Mouse (Mus musculus) liver, adult 2 months (tissue): ENCODE measurements at regions not wholly inside any gene's neighbourhood (a gene's known extent, or its start where the extent isn't known, plus 50 kb on each side); places are given as distances from the start of the nearest gene placed in this dataset.

Source experiments
- DNase-seq: peaks from one replicate; pipeline ENCODE4 v3.0.0-alpha.2; 2011; ENCODE audit warnings: low read depth, low spot score; ENCODE audit errors: extremely low read depth
- H3K27ac ChIP-seq: fragments of 200-500 bp; replicated peaks from 2 replicates; pipeline ENCODE4 v1.5.1; 2012; ENCODE audit warnings: low read depth, mild to moderate bottlenecking, control low read depth, inconsistent platforms, low read length; ENCODE audit not compliant: insufficient read depth
- H3K27me3 ChIP-seq: fragments of 200-500 bp; 2 replicates; pipeline ENCODE4 v1.6.1; 2012; ENCODE audit warnings: mild to moderate bottlenecking, moderate library complexity, low read length, inconsistent platforms; ENCODE audit not compliant: control insufficient read depth, insufficient read depth
- H3K36me3 ChIP-seq: fragments of 200-500 bp; 2 replicates; pipeline ENCODE4 v1.6.1; 2012; ENCODE audit warnings: low read length, inconsistent platforms; ENCODE audit not compliant: control insufficient read depth, insufficient read depth
- H3K4me1 ChIP-seq: fragments of 200-500 bp; 2 replicates; pipeline ENCODE4 v1.6.1; 2011; ENCODE audit warnings: low read length; ENCODE audit not compliant: control insufficient read depth, insufficient read depth
- H3K4me3 ChIP-seq: fragments of 200-500 bp; 2 replicates; pipeline ENCODE4 v1.5.1; 2011; ENCODE audit warnings: low read depth, mild to moderate bottlenecking, control low read depth, low read length, moderate library complexity; ENCODE audit not compliant: insufficient read depth
- H3K79me2 ChIP-seq: fragments of 200-500 bp; 2 replicates; pipeline ENCODE4 v1.6.1; 2012; ENCODE audit warnings: inconsistent platforms, mild to moderate bottlenecking, low read length, moderate library complexity; ENCODE audit not compliant: control insufficient read depth, insufficient read depth
- H3K9ac ChIP-seq: fragments of 200-500 bp; 2 replicates; pipeline ENCODE4 v1.6.1; 2012; ENCODE audit warnings: low read depth, mild to moderate bottlenecking, control low read depth, inconsistent platforms, low read length
- CTCF ChIP-seq: fragments of 200-500 bp; IDR thresholded peaks from 2 replicates; pipeline ENCODE4 v1.5.1; 2011; ENCODE audit warnings: low read depth, low read length, control low read depth
- POLR2A ChIP-seq: fragments of 200-500 bp; IDR thresholded peaks from 2 replicates; pipeline ENCODE4 v1.6.1; 2011; ENCODE audit warnings: low read length, control low read depth; ENCODE audit not compliant: insufficient read depth; ENCODE audit errors: extremely low read depth
- WGBS: fragments of 180-500 bp; shearing (Covaris S2); methylation state at CpG from one replicate; pipeline ENCODE4 v1.1.7; 2018; 5-methylcytosine and 5-hydroxymethylcytosine counted together

GRCm38 (mm10) chr9:27453476-27453875, 56.9 kb downstream of the Spata19 start:
- H3K4me1 ChIP-seq, result no peaks in the 10 kb centered on the region

GRCm38 (mm10) chr9:27453924-27454652, 57.5 kb downstream of the Spata19 start:
- Histone ChIP-seq H3K4me1 (no peaks in the 10 kb centered on the region), H3K27me3 (no peaks in the 10 kb centered on the region), H3K4me3 (no peak overlapping the region), H3K27ac (no peak overlapping the region), H3K79me2 (no peaks in the 10 kb centered on the region), H3K9ac (no peak overlapping the region), H3K36me3 (no peaks in the 10 kb centered on the region)
- 67% methylated on average over 10 of the region's 10 CpGs for WGBS
- no peak for TF ChIP-seq POLR2A
- DNase-seq, result no peak

More at GRCm38 (mm10) chr9:27453476-27453875, 56.9 kb downstream of the Spata19 start:
- no peaks in the 10 kb centered on the region for H3K27me3 ChIP-seq
- H3K27ac ChIP-seq, result no peak overlapping the region
- H3K36me3 ChIP-seq, result no peaks in the 10 kb centered on the region
- H3K79me2 ChIP-seq, result no peaks in the 10 kb centered on the region
- 82% methylated on average over 2 of the region's 2 CpGs for WGBS
- no peak overlapping the region for H3K4me3 ChIP-seq
- DNase-seq, result no peak
- TF ChIP-seq CTCF, result no peak
- TF ChIP-seq POLR2A, result no peak
- H3K9ac ChIP-seq, result no peak overlapping the region

GRCm38 (mm10) chr9:27458335-27459040, 61.9 kb downstream of the Spata19 start:
- Histone ChIP-seq H3K9ac (no peak overlapping the region), H3K27me3 (no peaks in the 10 kb centered on the region), H3K4me3 (no peak overlapping the region), H3K79me2 (no peaks in the 10 kb centered on the region), H3K36me3 (no peaks in the 10 kb centered on the region), H3K27ac (no peak overlapping the region), H3K4me1 (no peaks in the 10 kb centered on the region)
- no peak for DNase-seq
- TF ChIP-seq CTCF (no peak), POLR2A (no peak)
- 52% methylated on average over 3 of the region's 3 CpGs for WGBS

- H3K79me2 ChIP-seq, result no peaks in the 10 kb centered on the region
- no peaks in the 10 kb centered on the region for H3K27me3 ChIP-seq
- H3K9ac ChIP-seq, result no peak overlapping the region
- no peak overlapping the region for H3K27ac ChIP-seq
- TF ChIP-seq POLR2A (no peak), CTCF (no peak)
- WGBS, result 54% methylated on average over 8 of the region's 8 CpGs
- no peaks in the 10 kb centered on the region for H3K36me3 ChIP-seq
- H3K4me3 ChIP-seq, result no peak overlapping the region
- DNase-seq, result no peak
- H3K4me1 ChIP-seq, result no peaks in the 10 kb centered on the region
Observed at GRCm38 (mm10) chr9:27461029-27461428, 64.4 kb downstream of the Spata19 start.

- H3K27me3 ChIP-seq, result no peaks in the 10 kb centered on the region
- H3K27ac ChIP-seq, result no peak overlapping the region
- 88% methylated on average over 1 of the region's 1 CpGs for WGBS
- no peaks in the 10 kb centered on the region for H3K36me3 ChIP-seq
- no peak overlapping the region for H3K9ac ChIP-seq
- no peak overlapping the region for H3K4me3 ChIP-seq
- no peak for TF ChIP-seq POLR2A
- TF ChIP-seq CTCF, result no peak
- no peaks in the 10 kb centered on the region for H3K79me2 ChIP-seq
- DNase-seq, result no peak
- no peaks in the 10 kb centered on the region for H3K4me1 ChIP-seq
Observed at GRCm38 (mm10) chr9:27464006-27464405, 67.4 kb downstream of the Spata19 start.

GRCm38 (mm10) chr9:27475468-27475867, 78.9 kb downstream of the Spata19 start:
- Histone ChIP-seq H3K27ac (no peak overlapping the region), H3K4me1 (no peaks in the 10 kb centered on the region), H3K79me2 (no peaks in the 10 kb centered on the region), H3K36me3 (no peaks in the 10 kb centered on the region), H3K27me3 (no peaks in the 10 kb centered on the region), H3K9ac (no peak overlapping the region), H3K4me3 (no peak overlapping the region)
- no peak for DNase-seq
- no peak for TF ChIP-seq CTCF
- no peak for TF ChIP-seq POLR2A
- WGBS, result 80% methylated on average over 10 of the region's 10 CpGs
